Mouse (Mus musculus): ENCODE results near the gene Ecm1. TPM values are rescaled to one million over a fixed set of nuclear protein-coding genes. Genes with fewer than 3 reads are reported as not detected.
"Not testable (repeated sequence)": the region's sequence is repeated elsewhere in the genome, so short reads cannot be mapped to it uniquely, and the experiment has no call there.

Gene Ecm1
- total and polyA plus RNA-seq, 3 experiments = 54.4 to 200 (median 61.9) TPM

DNA sequence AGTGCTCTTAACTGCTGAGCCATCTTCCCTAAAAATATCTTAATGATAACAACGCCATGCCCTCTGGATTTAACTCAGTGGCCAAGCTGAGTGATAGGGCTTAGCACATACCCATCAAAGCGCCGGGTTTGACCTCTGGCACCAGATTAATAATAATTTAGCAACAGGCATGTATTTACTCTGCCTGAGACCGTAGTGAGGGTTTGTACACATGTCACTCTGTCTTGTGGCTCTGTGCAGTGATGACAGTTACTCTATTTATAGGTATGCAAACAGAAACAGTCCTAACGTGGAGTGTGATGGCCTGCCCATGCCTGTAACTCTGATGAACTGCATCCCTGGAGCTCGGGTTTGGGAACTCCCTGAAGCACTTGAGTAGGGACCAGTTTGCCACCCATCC lies 46.7 kb downstream of the Ecm1 start:
- intact Hi-C loops (cut with DNase I) = no loop called here
- peaks cover 12% of the 10 kb centered on the region; the same call in 1 of the 2 replicates for H3K36me3 ChIP-seq (ENCODE audit: control insufficient read depth, insufficient read depth, low read length)
- H3K27me3 ChIP-seq (ENCODE audit: control insufficient read depth, insufficient read depth, low read length) = no peaks in the 10 kb centered on the region
- peak overlapping the region; percentile 89 for H3K27ac ChIP-seq
- H3K79me2 ChIP-seq (replicated peaks; ENCODE audit: control insufficient read depth, insufficient read depth, low read length) = no peaks in the 10 kb centered on the region
- 0 out of 2 replicates have a peak, but pooled peaks have one; percentile 19 for TF ChIP-seq POLR2A (IDR thresholded peaks at IDR 0.05; ENCODE audit: insufficient read depth, low read depth, low read length)
- 0 out of 2 replicates have a peak, but pooled peaks have one; percentile 22 for TF ChIP-seq EP300 (IDR thresholded peaks at IDR 0.05; ENCODE audit: insufficient read depth, low read depth, low read length)
- TF ChIP-seq CTCF (IDR thresholded peaks at IDR 0.05) = no peak
- no peak overlapping the region for H3K9ac ChIP-seq (ENCODE audit: low read depth, low read length)
- H3K4me1 ChIP-seq (ENCODE audit: control insufficient read depth, insufficient read depth, low read length) = peaks cover 34% of the 10 kb centered on the region
- peak; percentile 33 to 57 for DNase-seq
- 60% methylated on average over 6 of the region's 6 CpGs for WGBS
- no peak overlapping the region for H3K4me3 ChIP-seq

- Histone ChIP-seq H3K27ac (peak overlapping the region; percentile 96), H3K36me3 (ENCODE audit: control insufficient read depth, insufficient read depth, low read length) (peaks cover 12% of the 10 kb centered on the region; the same call in 1 of the 2 replicates), H3K4me1 (ENCODE audit: control insufficient read depth, insufficient read depth, low read length) (peaks cover 31% of the 10 kb centered on the region)
- WGBS = 81% methylated on average over 2 of the region's 2 CpGs
- H3K4me3 ChIP-seq; H3K9ac ChIP-seq (ENCODE audit: low read depth, low read length); DNase-seq; H3K27me3 ChIP-seq (ENCODE audit: control insufficient read depth, insufficient read depth, low read length); intact Hi-C loops (cut with DNase I); H3K79me2 ChIP-seq (replicated peaks; ENCODE audit: control insufficient read depth, insufficient read depth, low read length): not testable (repeated sequence)
These were observed 48.8 kb downstream of the Ecm1 start for GRCm38 (mm10) chr3:95690552-95690951.

GRCm38 (mm10) chr3:95689940-95690339 lies 49.4 kb downstream of the Ecm1 start:
- 20% methylated on average over 2 of the region's 2 CpGs for WGBS
- TF ChIP-seq CTCF (IDR thresholded peaks at IDR 0.05) (no peak), EP300 (IDR thresholded peaks at IDR 0.05; ENCODE audit: insufficient read depth, low read depth, low read length) (no peak), POLR2A (IDR thresholded peaks at IDR 0.05; ENCODE audit: insufficient read depth, low read depth, low read length) (no peak)
- Histone ChIP-seq H3K9ac (ENCODE audit: low read depth, low read length) (peak overlapping the region; percentile 55), H3K4me1 (ENCODE audit: control insufficient read depth, insufficient read depth, low read length) (peaks cover 29% of the 10 kb centered on the region), H3K36me3 (ENCODE audit: control insufficient read depth, insufficient read depth, low read length) (peaks cover 12% of the 10 kb centered on the region; the same call in 1 of the 2 replicates), H3K4me3 (no peak overlapping the region), H3K79me2 (replicated peaks; ENCODE audit: control insufficient read depth, insufficient read depth, low read length) (no peaks in the 10 kb centered on the region), H3K27me3 (ENCODE audit: control insufficient read depth, insufficient read depth, low read length) (no peaks in the 10 kb centered on the region), H3K27ac (peak overlapping the region; percentile 96)
- intact Hi-C loops (cut with DNase I) = loop anchor here (5.0 kb wide), 1 partner anchor 42 kb away; no protein-coding TSS in a partner anchor
- no peak for DNase-seq

- 15% methylated on average over 11 of the region's 11 CpGs for WGBS
- Histone ChIP-seq H3K36me3 (ENCODE audit: control insufficient read depth, insufficient read depth, low read length) (peaks cover 9% of the 10 kb centered on the region; the same call in 1 of the 2 replicates), H3K27me3 (ENCODE audit: control insufficient read depth, insufficient read depth, low read length) (no peaks in the 10 kb centered on the region), H3K27ac (peak overlapping the region; percentile 96), H3K4me3 (no peak overlapping the region), H3K79me2 (replicated peaks; ENCODE audit: control insufficient read depth, insufficient read depth, low read length) (no peaks in the 10 kb centered on the region), H3K4me1 (ENCODE audit: control insufficient read depth, insufficient read depth, low read length) (peaks cover 28% of the 10 kb centered on the region), H3K9ac (ENCODE audit: low read depth, low read length) (peak overlapping the region; percentile 55)
- DNase-seq = peak; percentile 38 to 61
- TF ChIP-seq CTCF (IDR thresholded peaks at IDR 0.05) = peak; percentile 25
- peak; percentile 43; the same call in 1 of the 2 replicates for TF ChIP-seq POLR2A (IDR thresholded peaks at IDR 0.05; ENCODE audit: insufficient read depth, low read depth, low read length)
- TF ChIP-seq EP300 (IDR thresholded peaks at IDR 0.05; ENCODE audit: insufficient read depth, low read depth, low read length) = peak; percentile 84
- intact Hi-C loops (cut with DNase I) = loop anchor here (5.0 kb wide), 1 partner anchor 43 kb away; no protein-coding TSS in a partner anchor
These were observed 50.0 kb downstream of the Ecm1 start for GRCm38 (mm10) chr3:95689171-95689915.

- intact Hi-C loops (cut with DNase I) = loop anchor here (5.0 kb wide), 1 partner anchor 45 kb away; no protein-coding TSS in a partner anchor
- DNase-seq = peak; percentile 90 to 92
- Histone ChIP-seq H3K27me3 (ENCODE audit: control insufficient read depth, insufficient read depth, low read length) (no peaks in the 10 kb centered on the region), H3K4me1 (ENCODE audit: control insufficient read depth, insufficient read depth, low read length) (peaks cover 18% of the 10 kb centered on the region), H3K9ac (ENCODE audit: low read depth, low read length) (peak within 1 kb of the TSS; percentile 80), H3K79me2 (replicated peaks; ENCODE audit: control insufficient read depth, insufficient read depth, low read length) (no peaks in the 10 kb centered on the region), H3K27ac (peak within 1 kb of the TSS; percentile 96), H3K4me3 (peak within 1 kb of the TSS; percentile 70), H3K36me3 (ENCODE audit: control insufficient read depth, insufficient read depth, low read length) (no peaks in the 10 kb centered on the region)
- WGBS = 4% methylated on average over 49 of the region's 50 CpGs
- TF ChIP-seq POLR2A (IDR thresholded peaks at IDR 0.05; ENCODE audit: insufficient read depth, low read depth, low read length) = peak; percentile 72
- peak; percentile 38 for TF ChIP-seq CTCF (IDR thresholded peaks at IDR 0.05)
- no peak for TF ChIP-seq EP300 (IDR thresholded peaks at IDR 0.05; ENCODE audit: insufficient read depth, low read depth, low read length)
These were observed 51.6 kb downstream of the Ecm1 start, which contains the start of gene Adamtsl4 for GRCm38 (mm10) chr3:95687524-95688421. Gene Adamtsl4, minus strand, starts transcription at chr3:95687917.

All from heart, adult 2 months (tissue).